Mouse (Mus musculus) lung, postnatal 0 days (tissue): ENCODE data around the gene Sapcd1.
A peak's percentile ranks its signal among the peaks of the same experiment; 100 is the strongest.

Experiments
- CTCF ChIP-seq: IDR thresholded peaks from 2 replicates; pipeline ENCODE4 v1.5.1; 2016; ENCODE audit warnings: antibody characterized with exemption, mild to moderate bottlenecking
- EP300 ChIP-seq: IDR thresholded peaks from 2 replicates; pipeline ENCODE4 v1.6.1; 2016; ENCODE audit warnings: antibody characterized with exemption, mild to moderate bottlenecking, control low read depth

- TF ChIP-seq CTCF (no peak), EP300 (peak; percentile 54; the same call in 1 of the 2 replicates)
Measured at GRCm38 (mm10) chr17:35068213-35068914, 40.5 kb upstream of the Sapcd1 start.
